Mouse (Mus musculus): Measurements from ENCODE around the gene Olfr924. TPM values are rescaled to one million over a fixed set of nuclear protein-coding genes. Genes with fewer than 3 reads are reported as not detected.
"Not testable (repeated sequence)": the region's sequence is repeated elsewhere in the genome, so short reads cannot be mapped to it uniquely, and the experiment has no call there.

Gene Olfr924
- not detected in 2 replicates for polyA plus RNA-seq (2014; fragmentation: Nextera tagmentation; extraction: Ambion mirVana)

GRCm38 (mm10) chr9:38844149-38844548, at the start of gene Olfr924:
Gene Olfr924, plus strand, starts transcription at chr9:38844449.
- no peak for ATAC-seq (replicated peaks; ENCODE audit: low FRiP score)
- H3K4me2 ChIP-seq (ENCODE audit: low read depth, low read length, severe bottlenecking), result no peak within 1 kb of the TSS
- DNase-seq (ENCODE audit: low spot score), result no peak
- no peak within 1 kb of the TSS for H3K9ac ChIP-seq (ENCODE audit: low read length)
- H3K9me3 ChIP-seq (ENCODE audit: control insufficient read depth, low read length), result no peaks in the 10 kb centered on the region
- no peaks in the 10 kb centered on the region for H3K36me3 ChIP-seq (ENCODE audit: control insufficient read depth, insufficient read depth, low read length)
- H3K4me3 ChIP-seq (ENCODE audit: low read depth, low read length), result no peak within 1 kb of the TSS
- 79% methylated on average over 1 of the region's 1 CpGs for WGBS
- H3K4me1 ChIP-seq (replicated peaks; ENCODE audit: control insufficient read depth, insufficient read depth, low read length), result no peaks in the 10 kb centered on the region
- no peaks in the 10 kb centered on the region for H3K27me3 ChIP-seq (ENCODE audit: control insufficient read depth, insufficient read depth, low read length)
- no peak within 1 kb of the TSS for H3K27ac ChIP-seq (ENCODE audit: low read depth, low read length)

GRCm38 (mm10) chr9:38805696-38806095, 38.6 kb upstream of the Olfr924 start:
- no peaks in the 10 kb centered on the region for H3K4me1 ChIP-seq (replicated peaks; ENCODE audit: control insufficient read depth, insufficient read depth, low read length)
- DNase-seq (ENCODE audit: low spot score), result no peak
- ATAC-seq (replicated peaks; ENCODE audit: low FRiP score), result no peak
- H3K27me3 ChIP-seq (ENCODE audit: control insufficient read depth, insufficient read depth, low read length), result no peaks in the 10 kb centered on the region
- no peak overlapping the region for H3K4me3 ChIP-seq (ENCODE audit: low read depth, low read length)
- no peaks in the 10 kb centered on the region for H3K9me3 ChIP-seq (ENCODE audit: control insufficient read depth, low read length)
- no peak overlapping the region for H3K27ac ChIP-seq (ENCODE audit: low read depth, low read length)
- no peak overlapping the region for H3K9ac ChIP-seq (ENCODE audit: low read length)
- H3K36me3 ChIP-seq (ENCODE audit: control insufficient read depth, insufficient read depth, low read length), result no peaks in the 10 kb centered on the region
- no peak overlapping the region for H3K4me2 ChIP-seq (ENCODE audit: low read depth, low read length, severe bottlenecking)

DNA sequence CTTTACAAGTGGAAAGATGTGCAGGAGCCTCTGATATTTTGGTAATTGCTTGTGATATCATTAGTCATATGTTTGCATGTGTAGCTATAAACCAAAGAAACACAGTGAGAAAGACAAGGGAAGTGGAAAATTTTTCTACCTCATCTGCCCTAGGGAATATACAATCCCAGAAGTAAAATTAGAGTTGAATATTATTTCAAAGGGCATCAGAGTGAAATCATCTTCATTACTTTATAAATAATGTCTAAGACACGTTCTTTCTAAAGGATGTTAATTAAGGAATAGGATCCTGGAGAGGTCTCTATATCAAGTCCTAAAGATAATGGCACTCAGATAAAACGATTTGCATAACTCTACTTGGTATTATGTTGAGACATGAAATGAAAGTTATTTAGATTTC, 29.9 kb upstream of the Olfr924 start, which contains the start of gene Olfr922:
Olfr922 (plus strand) TSS at position 301 of the 400 bp plus-strand sequence.
- no peaks in the 10 kb centered on the region for H3K9me3 ChIP-seq (ENCODE audit: control insufficient read depth, low read length)
- H3K36me3 ChIP-seq (ENCODE audit: control insufficient read depth, insufficient read depth, low read length), result no peaks in the 10 kb centered on the region
- no peaks in the 10 kb centered on the region for H3K4me1 ChIP-seq (replicated peaks; ENCODE audit: control insufficient read depth, insufficient read depth, low read length)
- no peak for ATAC-seq (replicated peaks; ENCODE audit: low FRiP score)
- H3K4me3 ChIP-seq (ENCODE audit: low read depth, low read length), result no peak within 1 kb of the TSS
- no peak within 1 kb of the TSS for H3K4me2 ChIP-seq (ENCODE audit: low read depth, low read length, severe bottlenecking)
- no peaks in the 10 kb centered on the region for H3K27me3 ChIP-seq (ENCODE audit: control insufficient read depth, insufficient read depth, low read length)
- WGBS, result 73% methylated on average over 2 of the region's 2 CpGs
- no peak within 1 kb of the TSS for H3K9ac ChIP-seq (ENCODE audit: low read length)
- no peak for DNase-seq (ENCODE audit: low spot score)
- H3K27ac ChIP-seq (ENCODE audit: low read depth, low read length), result no peak within 1 kb of the TSS

GRCm38 (mm10) chr9:38815458-38815986, 28.7 kb upstream of the Olfr924 start:
- Histone ChIP-seq H3K27me3 (ENCODE audit: control insufficient read depth, insufficient read depth, low read length) (no peaks in the 10 kb centered on the region), H3K36me3 (ENCODE audit: control insufficient read depth, insufficient read depth, low read length) (no peaks in the 10 kb centered on the region), H3K9me3 (ENCODE audit: control insufficient read depth, low read length) (no peaks in the 10 kb centered on the region), H3K4me3 (ENCODE audit: low read depth, low read length) (no peak overlapping the region), H3K9ac (ENCODE audit: low read length) (no peak overlapping the region), H3K4me1 (replicated peaks; ENCODE audit: control insufficient read depth, insufficient read depth, low read length) (no peaks in the 10 kb centered on the region), H3K27ac (ENCODE audit: low read depth, low read length) (no peak overlapping the region), H3K4me2 (ENCODE audit: low read depth, low read length, severe bottlenecking) (no peak overlapping the region)
- WGBS, result 88% methylated on average over 1 of the region's 1 CpGs
- DNase-seq (ENCODE audit: low spot score) (no peak), ATAC-seq (replicated peaks; ENCODE audit: low FRiP score) (no peak)

DNA sequence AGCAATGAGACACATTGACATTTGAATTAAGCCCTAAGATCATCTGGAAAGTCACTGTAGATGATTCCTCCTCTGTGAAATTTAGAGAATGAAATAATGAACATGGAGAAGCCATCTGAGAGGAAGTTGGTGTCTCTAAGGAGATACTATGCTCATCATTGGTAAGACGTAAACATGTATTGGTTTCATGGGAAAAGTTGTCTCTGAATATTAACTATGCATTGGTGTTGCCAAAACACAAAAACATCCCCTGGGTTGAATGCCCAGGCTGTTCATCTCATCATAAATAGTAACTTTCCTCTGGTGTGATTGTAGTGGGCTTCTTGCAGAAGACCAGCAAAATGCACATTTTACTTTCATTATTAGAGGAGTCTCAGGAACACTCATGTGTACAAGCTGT, 18.0 kb upstream of the Olfr924 start, which contains the start of gene Olfr923:
Olfr923 (plus strand) TSS at position 301 of the 400 bp plus-strand sequence.
- no peak within 1 kb of the TSS for H3K27ac ChIP-seq (ENCODE audit: low read depth, low read length)
- no peak for DNase-seq (ENCODE audit: low spot score)
- H3K4me1 ChIP-seq (replicated peaks; ENCODE audit: control insufficient read depth, insufficient read depth, low read length), result no peaks in the 10 kb centered on the region
- H3K27me3 ChIP-seq (ENCODE audit: control insufficient read depth, insufficient read depth, low read length), result no peaks in the 10 kb centered on the region
- H3K4me2 ChIP-seq (ENCODE audit: low read depth, low read length, severe bottlenecking), result no peak within 1 kb of the TSS
- no peaks in the 10 kb centered on the region for H3K9me3 ChIP-seq (ENCODE audit: control insufficient read depth, low read length)
- no peak within 1 kb of the TSS for H3K9ac ChIP-seq (ENCODE audit: low read length)
- 86% methylated on average over 1 of the region's 1 CpGs for WGBS
- no peak for ATAC-seq (replicated peaks; ENCODE audit: low FRiP score)
- H3K36me3 ChIP-seq (ENCODE audit: control insufficient read depth, insufficient read depth, low read length), result no peaks in the 10 kb centered on the region
- no peak within 1 kb of the TSS for H3K4me3 ChIP-seq (ENCODE audit: low read depth, low read length)

GRCm38 (mm10) chr9:38833027-38833426, 11.2 kb upstream of the Olfr924 start:
- Histone ChIP-seq H3K4me3 (ENCODE audit: low read depth, low read length) (no peak overlapping the region), H3K27me3 (ENCODE audit: control insufficient read depth, insufficient read depth, low read length) (no peaks in the 10 kb centered on the region), H3K36me3 (ENCODE audit: control insufficient read depth, insufficient read depth, low read length) (no peaks in the 10 kb centered on the region), H3K4me2 (ENCODE audit: low read depth, low read length, severe bottlenecking) (no peak overlapping the region), H3K9ac (ENCODE audit: low read length) (no peak overlapping the region), H3K4me1 (replicated peaks; ENCODE audit: control insufficient read depth, insufficient read depth, low read length) (no peaks in the 10 kb centered on the region), H3K9me3 (ENCODE audit: control insufficient read depth, low read length) (no peaks in the 10 kb centered on the region), H3K27ac (ENCODE audit: low read depth, low read length) (no peak overlapping the region)
- 79% methylated on average over 2 of the region's 2 CpGs for WGBS
- ATAC-seq (replicated peaks; ENCODE audit: low FRiP score) (no peak), DNase-seq (ENCODE audit: low spot score) (no peak)

DNA sequence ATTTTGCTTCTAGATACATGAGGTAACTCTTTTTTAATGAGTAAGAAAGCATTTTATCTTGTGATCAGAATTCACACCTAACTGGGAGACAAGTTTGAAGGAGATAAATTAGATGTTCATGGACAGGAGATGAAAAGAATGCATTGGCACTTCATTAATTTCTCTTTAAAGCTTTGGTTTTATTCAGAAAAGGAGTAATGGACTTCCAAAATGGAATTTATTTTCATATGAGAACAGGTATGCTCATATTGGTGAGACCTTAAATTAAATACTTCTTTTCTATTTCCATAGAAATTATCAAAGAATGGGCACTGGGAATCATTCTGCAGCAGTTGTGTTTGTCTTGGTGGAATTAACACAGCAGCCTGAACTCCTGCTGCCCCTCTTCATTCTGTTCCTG, 10.5 kb downstream of the Olfr924 start, which contains the start of gene Olfr26:
Olfr26 (plus strand) TSS at position 301 of the 400 bp plus-strand sequence.
- no peak for ATAC-seq (replicated peaks; ENCODE audit: low FRiP score)
- Histone ChIP-seq H3K4me1 (replicated peaks; ENCODE audit: control insufficient read depth, insufficient read depth, low read length) (no peaks in the 10 kb centered on the region), H3K9ac (ENCODE audit: low read length) (no peak within 1 kb of the TSS)

GRCm38 (mm10) chr9:38874880-38875279, 30.6 kb downstream of the Olfr924 start:
- not testable (repeated sequence) for DNase-seq (ENCODE audit: low spot score); H3K4me2 ChIP-seq (ENCODE audit: low read depth, low read length, severe bottlenecking); H3K27me3 ChIP-seq (ENCODE audit: control insufficient read depth, insufficient read depth, low read length); H3K27ac ChIP-seq (ENCODE audit: low read depth, low read length); H3K9ac ChIP-seq (ENCODE audit: low read length); H3K4me1 ChIP-seq (replicated peaks; ENCODE audit: control insufficient read depth, insufficient read depth, low read length); ATAC-seq (replicated peaks; ENCODE audit: low FRiP score); H3K4me3 ChIP-seq (ENCODE audit: low read depth, low read length); H3K36me3 ChIP-seq (ENCODE audit: control insufficient read depth, insufficient read depth, low read length); H3K9me3 ChIP-seq (ENCODE audit: control insufficient read depth, low read length)
- WGBS, result 63% methylated on average over 2 of the region's 2 CpGs

More for the DNA sequence above, 10.5 kb downstream of the Olfr924 start, which contains the start of gene Olfr26:
- Histone ChIP-seq H3K36me3 (ENCODE audit: control insufficient read depth, insufficient read depth, low read length) (no peaks in the 10 kb centered on the region), H3K9me3 (ENCODE audit: control insufficient read depth, low read length) (no peaks in the 10 kb centered on the region), H3K27me3 (ENCODE audit: control insufficient read depth, insufficient read depth, low read length) (no peaks in the 10 kb centered on the region), H3K4me2 (ENCODE audit: low read depth, low read length, severe bottlenecking) (no peak within 1 kb of the TSS), H3K27ac (ENCODE audit: low read depth, low read length) (no peak within 1 kb of the TSS), H3K4me3 (ENCODE audit: low read depth, low read length) (no peak within 1 kb of the TSS)
- no peak for DNase-seq (ENCODE audit: low spot score)

GRCm38 (mm10) chr9:38876826-38877225, 32.6 kb downstream of the Olfr924 start, which contains the start of gene Olfr926:
Gene Olfr926, plus strand, starts transcription at chr9:38877126.
- H3K4me2 ChIP-seq (ENCODE audit: low read depth, low read length, severe bottlenecking), result no peak within 1 kb of the TSS
- H3K4me3 ChIP-seq (ENCODE audit: low read depth, low read length), result no peak within 1 kb of the TSS
- H3K4me1 ChIP-seq (replicated peaks; ENCODE audit: control insufficient read depth, insufficient read depth, low read length), result no peaks in the 10 kb centered on the region
- DNase-seq (ENCODE audit: low spot score) (no peak), ATAC-seq (replicated peaks; ENCODE audit: low FRiP score) (no peak)
- H3K9me3 ChIP-seq (ENCODE audit: control insufficient read depth, low read length), result no peaks in the 10 kb centered on the region
- no peak within 1 kb of the TSS for H3K9ac ChIP-seq (ENCODE audit: low read length)
- no peak within 1 kb of the TSS for H3K27ac ChIP-seq (ENCODE audit: low read depth, low read length)
- no peaks in the 10 kb centered on the region for H3K27me3 ChIP-seq (ENCODE audit: control insufficient read depth, insufficient read depth, low read length)
- 89% methylated on average over 2 of the region's 2 CpGs for WGBS
- H3K36me3 ChIP-seq (ENCODE audit: control insufficient read depth, insufficient read depth, low read length), result no peaks in the 10 kb centered on the region

Data from forebrain, embryonic 11.5 days (tissue).